Mouse (Mus musculus) MEL (cell line): Measurements from ENCODE around the gene Smim13. TPM values are rescaled to one million over a fixed set of nuclear protein-coding genes. Genes with fewer than 3 reads are reported as not detected.

Experiments
- DNase-seq: peaks from one replicate; pipeline ENCODE4 v3.0.0; 2011; ENCODE audit warnings: low read depth, low spot score
- H3K27ac ChIP-seq: 2 replicates; pipeline ENCODE4 v1.5.1; 2012; ENCODE audit warnings: low read depth, mild to moderate bottlenecking, control low read depth, low read length, moderate library complexity; ENCODE audit not compliant: control insufficient read depth
- H3K27me3 ChIP-seq, 2 experiments: fragments of 150-350 bp in 1 of 2; sonication (generic) in 1 of 2; 2 replicates each; pipeline ENCODE4 v1.6.1; 2012; ENCODE audit warnings: low read length in 2 of 2, mild to moderate bottlenecking in 2 of 2, improper control_type of control experiment in 1 of 2, moderate library complexity in 1 of 2; ENCODE audit not compliant: insufficient read depth in 2 of 2, control insufficient read depth in 1 of 2
- H3K36me3 ChIP-seq, 2 experiments: 2 replicates each; pipeline ENCODE4 v1.6.1; 2012 to 2014; ENCODE audit warnings: low read length in 2 of 2, improper control_type of control experiment in 1 of 2, inconsistent platforms in 1 of 2, mild to moderate bottlenecking in 1 of 2; ENCODE audit not compliant: insufficient read depth in 2 of 2, control insufficient read depth in 1 of 2
- H3K4me1 ChIP-seq, 2 experiments: fragments of 150-350 bp in 1 of 2; sonication (generic) in 1 of 2; 2 replicates each; pipeline ENCODE4 v1.6.1; 2012; ENCODE audit warnings: low read length in 2 of 2, improper control_type of control experiment in 1 of 2, mild to moderate bottlenecking in 1 of 2; ENCODE audit not compliant: insufficient read depth in 2 of 2, control insufficient read depth in 1 of 2
- H3K4me3 ChIP-seq, 2 experiments: fragments of 150-350 bp in 1 of 2; sonication (generic) in 1 of 2; 2 replicates each; pipeline ENCODE4 v1.5.1; 2012; ENCODE audit warnings: low read depth in 2 of 2, low read length in 2 of 2, mild to moderate bottlenecking in 2 of 2, moderate library complexity in 2 of 2, control low read depth in 1 of 2, improper control_type of control experiment in 1 of 2; ENCODE audit not compliant: control insufficient read depth in 1 of 2, insufficient read depth in 1 of 2
- H3K79me2 ChIP-seq: 2 replicates; pipeline ENCODE4 v1.6.1; 2012; ENCODE audit warnings: mild to moderate bottlenecking, low read length, moderate library complexity; ENCODE audit not compliant: control insufficient read depth, poor library complexity, insufficient read depth
- H3K9ac ChIP-seq: 2 replicates; pipeline ENCODE4 v1.6.1; 2012; ENCODE audit warnings: low read depth, mild to moderate bottlenecking, control low read depth, low read length, moderate library complexity; ENCODE audit not compliant: control insufficient read depth, poor library complexity, severe bottlenecking
- H3K9me3 ChIP-seq: fragments of 150-350 bp; sonication (generic); replicated peaks from 2 replicates; pipeline ENCODE4 v1.6.1; 2012; ENCODE audit warnings: mild to moderate bottlenecking, low read length, improper control_type of control experiment, moderate library complexity; ENCODE audit not compliant: insufficient read depth
- BHLHE40 ChIP-seq: IDR thresholded peaks from 2 replicates; pipeline ENCODE4 v1.6.1; 2012; ENCODE audit warnings: low read depth, mild to moderate bottlenecking, inconsistent platforms, low read length, improper control_type of control experiment, borderline replicate concordance
- CTCF ChIP-seq, 3 experiments: IDR thresholded peaks in 2 of 3; conservative IDR thresholded peaks in 1 of 3; 2 replicates each; pipeline ENCODE4 v1.5.1; 2011 to 2012; ENCODE audit warnings: low read length in 3 of 3, low read depth in 2 of 3, mild to moderate bottlenecking in 2 of 3, improper control_type of control experiment in 1 of 3, inconsistent platforms in 1 of 3, mixed read lengths in 1 of 3, moderate library complexity in 1 of 3; ENCODE audit not compliant: control insufficient read depth in 1 of 3, insufficient read depth in 1 of 3, poor library complexity in 1 of 3, severe bottlenecking in 1 of 3
- E2F4 ChIP-seq: IDR thresholded peaks from 2 replicates; pipeline ENCODE4 v1.6.1; 2011; ENCODE audit warnings: low read depth, low read length, improper control_type of control experiment, borderline replicate concordance
- EP300 ChIP-seq, 2 experiments: IDR thresholded peaks; 2 replicates each; pipeline ENCODE4 v1.6.1; 2011; ENCODE audit warnings: improper control_type of control experiment in 2 of 2, low read length in 2 of 2, low read depth in 1 of 2, mild to moderate bottlenecking in 1 of 2
- GABPA ChIP-seq: IDR thresholded peaks from 2 replicates; pipeline ENCODE4 v1.6.1; 2012; ENCODE audit warnings: low read depth, mild to moderate bottlenecking, inconsistent platforms, low read length, improper control_type of control experiment, moderate library complexity
- GATA1 ChIP-seq: IDR thresholded peaks from 2 replicates; pipeline ENCODE4 v1.6.1; 2011; ENCODE audit warnings: low read depth, low read length, improper control_type of control experiment
- KAT2A ChIP-seq: conservative IDR thresholded peaks from 2 replicates; pipeline ENCODE4 v1.6.1; 2012; ENCODE audit warnings: low read depth, low read length, improper control_type of control experiment, inconsistent platforms
- MAFK ChIP-seq: IDR thresholded peaks from 2 replicates; pipeline ENCODE4 v1.6.1; 2011; ENCODE audit warnings: low read depth, mild to moderate bottlenecking, low read length, improper control_type of control experiment, borderline replicate concordance
- MAZ ChIP-seq: IDR thresholded peaks from 2 replicates; pipeline ENCODE4 v1.6.1; 2012; ENCODE audit warnings: low read depth, mild to moderate bottlenecking, inconsistent platforms, low read length, improper control_type of control experiment
- MEF2A ChIP-seq: IDR thresholded peaks from 2 replicates; pipeline ENCODE4 v1.6.1; 2014; ENCODE audit warnings: low read depth, mild to moderate bottlenecking, inconsistent platforms, low read length, improper control_type of control experiment; ENCODE audit not compliant: poor library complexity, insufficient replicate concordance, severe bottlenecking; ENCODE audit errors: extremely low read depth
- MYC ChIP-seq: IDR thresholded peaks from 2 replicates; pipeline ENCODE4 v1.6.1; 2011; ENCODE audit warnings: low read depth, mild to moderate bottlenecking, low read length, improper control_type of control experiment, moderate library complexity
- NELFE ChIP-seq: IDR thresholded peaks from 2 replicates; pipeline ENCODE4 v1.6.1; 2011; ENCODE audit warnings: low read depth, low read length, improper control_type of control experiment
- NRF1 ChIP-seq: IDR thresholded peaks from 2 replicates; pipeline ENCODE4 v1.6.1; 2014; ENCODE audit warnings: low read depth, mild to moderate bottlenecking, inconsistent platforms, low read length, improper control_type of control experiment, moderate library complexity; ENCODE audit not compliant: poor library complexity, insufficient read depth, severe bottlenecking
- POLR2AphosphoS2 ChIP-seq: IDR thresholded peaks from 2 replicates; pipeline ENCODE4 v1.6.1; 2011; ENCODE audit warnings: low read length, improper control_type of control experiment
- POLR2AphosphoS5 ChIP-seq: IDR thresholded peaks from 2 replicates; pipeline ENCODE4 v1.6.1; 2012; ENCODE audit warnings: low read depth, borderline replicate concordance, mild to moderate bottlenecking, inconsistent platforms, low read length, moderate library complexity, mixed read lengths
- SMC3 ChIP-seq: IDR thresholded peaks from 2 replicates; pipeline ENCODE4 v1.6.1; 2011; ENCODE audit warnings: low read depth, low read length, improper control_type of control experiment
- TCF12 ChIP-seq: IDR thresholded peaks from 2 replicates; pipeline ENCODE4 v1.6.1; 2014; ENCODE audit warnings: low read depth, mild to moderate bottlenecking, inconsistent platforms, low read length, improper control_type of control experiment, moderate library complexity
- USF1 ChIP-seq: IDR thresholded peaks from 2 replicates; pipeline ENCODE4 v1.6.1; 2014; ENCODE audit warnings: low read depth, mild to moderate bottlenecking, inconsistent platforms, low read length, improper control_type of control experiment, moderate library complexity
- USF2 ChIP-seq, 2 experiments: IDR thresholded peaks; 2 replicates each; pipeline ENCODE4 v1.6.1; 2011 to 2012; ENCODE audit warnings: improper control_type of control experiment in 2 of 2, low read length in 2 of 2, borderline replicate concordance in 1 of 2, inconsistent platforms in 1 of 2, low read depth in 1 of 2, mild to moderate bottlenecking in 1 of 2; ENCODE audit not compliant: insufficient read depth in 1 of 2
- polyA plus RNA-seq, 2 experiments: library from polyadenylated mRNA; stranded (reverse) in 1 of 2; unstranded in 1 of 2; fragments of >175 nt in 1 of 2; fragments of >200 nt in 1 of 2; gene quantifications; 2 replicates each; pipeline versions ENCODE4 v1.2.1 to v1.2.4; 2012; ENCODE audit warnings: low replicate concordance in 2 of 2, low read depth in 1 of 2; ENCODE audit not compliant: insufficient read length in 2 of 2, insufficient read depth in 1 of 2, missing spikeins in 1 of 2
- total RNA-seq: library from RNA; depleted of rRNA; stranded (reverse); fragments of 300-350 nt; gene quantifications from 2 replicates; pipeline ENCODE4 v1.2.3, GENCODE M21; 2012

Gene Smim13
- total and polyA plus RNA-seq, 3 experiments, result 11.1 to 13.1 TPM; not detected in 1

GRCm38 (mm10) chr13:41295886-41296285 lies 46.2 kb downstream of the Smim13 start:
- Histone ChIP-seq H3K27ac (no peak overlapping the region), H3K9ac (no peak overlapping the region), H3K27me3 (peaks cover 0 to 2% of the 10 kb centered on the region in 2 experiments; a peak in 3 of 4 replicates), H3K4me1 (no peaks in the 10 kb centered on the region), H3K79me2 (no peaks in the 10 kb centered on the region), H3K9me3 (no peaks in the 10 kb centered on the region), H3K4me3 (no peak overlapping the region)
- no peak for DNase-seq
- no peak for TF ChIP-seq NRF1
- no peak for TF ChIP-seq MYC
- TF ChIP-seq EP300 (IDR thresholded peaks at IDR 0.05; ENCODE audit: low read depth in 1 of 2, low read length in 2 of 2), result no peak
- no peak for TF ChIP-seq POLR2AphosphoS5
- TF ChIP-seq POLR2AphosphoS2, result no peak
- no peak for TF ChIP-seq MEF2A
- no peak for TF ChIP-seq E2F4
- TF ChIP-seq MAFK, result no peak
- no peak for TF ChIP-seq TCF12
- TF ChIP-seq USF1, result no peak
- TF ChIP-seq NELFE, result no peak
- TF ChIP-seq BHLHE40, result no peak
- no peak for TF ChIP-seq CTCF (IDR thresholded peaks at IDR 0.05 in 2 of 3, conservative IDR thresholded peaks at IDR 0.05 in 1 of 3; ENCODE audit: control insufficient read depth in 1 of 3, insufficient read depth in 1 of 3, low read depth in 2 of 3, low read length in 3 of 3, poor library complexity in 1 of 3, severe bottlenecking in 1 of 3)
- TF ChIP-seq GABPA, result no peak
- no peak for TF ChIP-seq KAT2A
- TF ChIP-seq, all 39 proteins: peak for 0
- H3K36me3 ChIP-seq, result no peaks in the 10 kb centered on the region

- no peak overlapping the region for H3K4me3 ChIP-seq
- no peak overlapping the region for H3K9ac ChIP-seq
- DNase-seq, result no peak
- no peak for TF ChIP-seq GATA1
- no peak for TF ChIP-seq MAZ
- TF ChIP-seq USF2 (IDR thresholded peaks at IDR 0.05; ENCODE audit: borderline replicate concordance in 1 of 2, insufficient read depth in 1 of 2, low read depth in 1 of 2, low read length in 2 of 2), result no peak
- TF ChIP-seq SMC3, result no peak
- H3K9me3 ChIP-seq, result no peaks in the 10 kb centered on the region
- no peak overlapping the region for H3K27ac ChIP-seq
- peaks cover 0 to 2% of the 10 kb centered on the region in 2 experiments; a peak in 3 of 4 replicates for H3K27me3 ChIP-seq
- no peaks in the 10 kb centered on the region for H3K79me2 ChIP-seq
- H3K36me3 ChIP-seq, result no peaks in the 10 kb centered on the region
- H3K4me1 ChIP-seq, result no peaks in the 10 kb centered on the region
Measured at GRCm38 (mm10) chr13:41296396-41296795, 46.8 kb downstream of the Smim13 start.
